Mouse (Mus musculus) lung, adult 2 months (tissue): Measurements from ENCODE around the gene Brms1l.

Experiments
- CTCF ChIP-seq: fragments of 200-500 bp; IDR thresholded peaks from 2 replicates; pipeline ENCODE4 v1.5.1; 2011; ENCODE audit warnings: mild to moderate bottlenecking, low read length, control low read depth; ENCODE audit not compliant: insufficient read depth
- POLR2A ChIP-seq: fragments of 200-500 bp; IDR thresholded peaks from 2 replicates; pipeline ENCODE4 v1.6.1; 2011; ENCODE audit warnings: low read depth, mild to moderate bottlenecking, control low read depth, low read length, borderline replicate concordance; ENCODE audit errors: extremely low read depth

- TF ChIP-seq CTCF (no peak), POLR2A (no peak)
Observed at GRCm38 (mm10) chr12:55917020-55917419, 80.9 kb downstream of the Brms1l start.
